Mouse (Mus musculus): Measurements from ENCODE around the gene Cc2d1a. TPM values are rescaled to one million over a fixed set of nuclear protein-coding genes. Genes with fewer than 3 reads are reported as not detected.

Cc2d1a gene
- polyA plus RNA-seq (2012; rRNA removed) = 38.0 and 42.3 TPM in 2 replicates

- H3K4me3 ChIP-seq (ENCODE audit: insufficient read depth, low read length) = peak within 1 kb of the TSS; percentile 59
- peaks cover 5% of the 10 kb centered on the region for H3K4me1 ChIP-seq (ENCODE audit: control insufficient read depth, insufficient read depth, low read length)
- H3K27ac ChIP-seq (ENCODE audit: insufficient read depth, low read length) = no peak within 1 kb of the TSS
- TF ChIP-seq POLR2A (IDR thresholded peaks at IDR 0.05; ENCODE audit: extremely low read depth, insufficient read depth, low read length) (peak; percentile 85), CTCF (IDR thresholded peaks at IDR 0.05; ENCODE audit: extremely low read depth, insufficient read depth, low read length) (no peak)
Measured at GRCm38 (mm10) chr8:84147769-84148530, at the start of gene Cc2d1a, which contains the start of gene 4930432K21Rik. Cc2d1a (minus strand) TSS chr8:84147936. 4930432K21Rik (plus strand) TSS chr8:84148025.

GRCm38 (mm10) chr8:84197141-84197921 is 49.6 kb upstream of the Cc2d1a start:
- no peak for TF ChIP-seq CTCF (IDR thresholded peaks at IDR 0.05; ENCODE audit: extremely low read depth, insufficient read depth, low read length)
- H3K27ac ChIP-seq (ENCODE audit: insufficient read depth, low read length) = peak overlapping the region; percentile 80
- H3K4me1 ChIP-seq (ENCODE audit: control insufficient read depth, insufficient read depth, low read length) = peaks cover 7% of the 10 kb centered on the region
- H3K4me3 ChIP-seq (ENCODE audit: insufficient read depth, low read length) = peak overlapping the region; percentile 27

GRCm38 (mm10) chr8:84194224-84194743 is 46.5 kb upstream of the Cc2d1a start:
- no peak overlapping the region for H3K27ac ChIP-seq (ENCODE audit: insufficient read depth, low read length)
- peaks cover 7% of the 10 kb centered on the region for H3K4me1 ChIP-seq (ENCODE audit: control insufficient read depth, insufficient read depth, low read length)
- TF ChIP-seq POLR2A (IDR thresholded peaks at IDR 0.05; ENCODE audit: extremely low read depth, insufficient read depth, low read length) = no peak
- TF ChIP-seq CTCF (IDR thresholded peaks at IDR 0.05; ENCODE audit: extremely low read depth, insufficient read depth, low read length) = no peak
- H3K4me3 ChIP-seq (ENCODE audit: insufficient read depth, low read length) = no peak overlapping the region

GRCm38 (mm10) chr8:84193566-84193965 is 45.8 kb upstream of the Cc2d1a start:
- no peak overlapping the region for H3K4me3 ChIP-seq (ENCODE audit: insufficient read depth, low read length)
- no peak overlapping the region for H3K27ac ChIP-seq (ENCODE audit: insufficient read depth, low read length)
- TF ChIP-seq POLR2A (IDR thresholded peaks at IDR 0.05; ENCODE audit: extremely low read depth, insufficient read depth, low read length) (no peak), CTCF (IDR thresholded peaks at IDR 0.05; ENCODE audit: extremely low read depth, insufficient read depth, low read length) (no peak)
- H3K4me1 ChIP-seq (ENCODE audit: control insufficient read depth, insufficient read depth, low read length) = peaks cover 4% of the 10 kb centered on the region

- Histone ChIP-seq H3K4me3 (ENCODE audit: insufficient read depth, low read length) (no peak overlapping the region), H3K27ac (ENCODE audit: insufficient read depth, low read length) (no peak overlapping the region), H3K4me1 (ENCODE audit: control insufficient read depth, insufficient read depth, low read length) (peaks cover 3% of the 10 kb centered on the region)
- TF ChIP-seq CTCF (IDR thresholded peaks at IDR 0.05; ENCODE audit: extremely low read depth, insufficient read depth, low read length) (no peak), POLR2A (IDR thresholded peaks at IDR 0.05; ENCODE audit: extremely low read depth, insufficient read depth, low read length) (no peak)
Measured at GRCm38 (mm10) chr8:84193161-84193560, 45.4 kb upstream of the Cc2d1a start.

GRCm38 (mm10) chr8:84192555-84192954 is 44.8 kb upstream of the Cc2d1a start:
- Histone ChIP-seq H3K27ac (ENCODE audit: insufficient read depth, low read length) (peak overlapping the region; percentile 96), H3K4me3 (ENCODE audit: insufficient read depth, low read length) (peak overlapping the region; percentile 8; the same call in 1 of the 2 replicates), H3K4me1 (ENCODE audit: control insufficient read depth, insufficient read depth, low read length) (no peaks in the 10 kb centered on the region)
- no peak for TF ChIP-seq POLR2A (IDR thresholded peaks at IDR 0.05; ENCODE audit: extremely low read depth, insufficient read depth, low read length)
- no peak for TF ChIP-seq CTCF (IDR thresholded peaks at IDR 0.05; ENCODE audit: extremely low read depth, insufficient read depth, low read length)

GRCm38 (mm10) chr8:84192023-84192422 is 44.3 kb upstream of the Cc2d1a start:
- no peak overlapping the region for H3K4me3 ChIP-seq (ENCODE audit: insufficient read depth, low read length)
- H3K4me1 ChIP-seq (ENCODE audit: control insufficient read depth, insufficient read depth, low read length) = no peaks in the 10 kb centered on the region
- TF ChIP-seq POLR2A (IDR thresholded peaks at IDR 0.05; ENCODE audit: extremely low read depth, insufficient read depth, low read length) = no peak
- no peak for TF ChIP-seq CTCF (IDR thresholded peaks at IDR 0.05; ENCODE audit: extremely low read depth, insufficient read depth, low read length)
- peak overlapping the region; percentile 96 for H3K27ac ChIP-seq (ENCODE audit: insufficient read depth, low read length)

- Histone ChIP-seq H3K4me3 (ENCODE audit: insufficient read depth, low read length) (no peak overlapping the region), H3K4me1 (ENCODE audit: control insufficient read depth, insufficient read depth, low read length) (no peaks in the 10 kb centered on the region), H3K27ac (ENCODE audit: insufficient read depth, low read length) (no peak overlapping the region)
- TF ChIP-seq CTCF (IDR thresholded peaks at IDR 0.05; ENCODE audit: extremely low read depth, insufficient read depth, low read length) (no peak), POLR2A (IDR thresholded peaks at IDR 0.05; ENCODE audit: extremely low read depth, insufficient read depth, low read length) (no peak)
Measured at GRCm38 (mm10) chr8:84190191-84190867, 42.6 kb upstream of the Cc2d1a start.

GRCm38 (mm10) chr8:84189603-84190002 is 41.9 kb upstream of the Cc2d1a start:
- Histone ChIP-seq H3K4me1 (ENCODE audit: control insufficient read depth, insufficient read depth, low read length) (no peaks in the 10 kb centered on the region), H3K4me3 (ENCODE audit: insufficient read depth, low read length) (no peak overlapping the region), H3K27ac (ENCODE audit: insufficient read depth, low read length) (no peak overlapping the region)
- TF ChIP-seq POLR2A (IDR thresholded peaks at IDR 0.05; ENCODE audit: extremely low read depth, insufficient read depth, low read length) (no peak), CTCF (IDR thresholded peaks at IDR 0.05; ENCODE audit: extremely low read depth, insufficient read depth, low read length) (no peak)

Data from cortical plate, adult 2 months (tissue).